Mouse (Mus musculus) hindbrain, postnatal 0 days (tissue): ENCODE data around the gene Myg1. TPM values are rescaled to one million over a fixed set of nuclear protein-coding genes. Genes with fewer than 3 reads are reported as not detected.

ENCODE experiments used
- ATAC-seq: fragments of 200-750 bp; cut with Nextera tagmentation; 2 replicates; pipeline ENCODE4 v1.8.0; 2017; ENCODE audit warnings: mild to moderate bottlenecking, moderate TSS enrichment, moderate library complexity
- DNase-seq: peaks from one replicate; pipeline ENCODE4 v3.0.0-alpha.2; 2015; ENCODE audit warnings: low spot score
- H3K27ac ChIP-seq: fragments of 300-500 bp; sonication (generic); 2 replicates; pipeline ENCODE4 v1.5.1; 2014; ENCODE audit warnings: mild to moderate bottlenecking
- H3K27me3 ChIP-seq: fragments of 300-500 bp; sonication (generic); 2 replicates; pipeline ENCODE4 v1.6.1; 2014; ENCODE audit warnings: low read length, mixed read lengths; ENCODE audit not compliant: insufficient read depth
- H3K36me3 ChIP-seq: fragments of 300-500 bp; sonication (generic); 2 replicates; pipeline ENCODE4 v1.6.1; 2014; ENCODE audit warnings: low read length, mixed read lengths; ENCODE audit not compliant: insufficient read depth
- H3K4me1 ChIP-seq: fragments of 300-500 bp; sonication (generic); 2 replicates; pipeline ENCODE4 v1.6.1; 2014; ENCODE audit warnings: antibody characterized with exemption, low read length, mixed read lengths; ENCODE audit not compliant: insufficient read depth
- H3K4me2 ChIP-seq: fragments of 300-500 bp; sonication (generic); 2 replicates; pipeline ENCODE4 v1.6.1; 2014; ENCODE audit warnings: low read depth, mild to moderate bottlenecking, low read length, moderate library complexity, mixed read lengths
- H3K4me3 ChIP-seq: fragments of 300-500 bp; sonication (generic); 2 replicates; pipeline ENCODE4 v1.5.1; 2014; ENCODE audit warnings: low read length
- H3K9ac ChIP-seq: fragments of 300-500 bp; sonication (generic); replicated peaks from 2 replicates; pipeline ENCODE4 v1.6.1; 2014; ENCODE audit warnings: mild to moderate bottlenecking, low read length, moderate library complexity, mixed read lengths
- H3K9me3 ChIP-seq: fragments of 300-500 bp; sonication (generic); 2 replicates; pipeline ENCODE4 v1.6.1; 2016; ENCODE audit warnings: low read length, mixed read lengths
- CTCF ChIP-seq: IDR thresholded peaks from 2 replicates; pipeline ENCODE4 v1.5.1; 2016; ENCODE audit warnings: antibody characterized with exemption, control low read depth, low read depth
- WGBS: fragments of 180-500 bp; shearing (Covaris S2); extraction: QIAGEN DNeasy Blood & Tissue Kit; methylation state at CpG from one replicate; pipeline ENCODE4 v1.1.7; 2014; 5-methylcytosine and 5-hydroxymethylcytosine counted together
- polyA plus RNA-seq: library from polyadenylated mRNA; unstranded; fragments of >200 nt; fragmentation: Nextera tagmentation; extraction: Ambion mirVana; gene quantifications from 2 replicates; pipeline ENCODE4 v1.2.1, GENCODE M21; 2015
- total RNA-seq: library from RNA; depleted of rRNA; stranded (reverse); fragments of >200 nt; gene quantifications from 2 replicates; pipeline ENCODE4 v1.2.3, GENCODE M21; 2014; rRNA removed

The Myg1 gene
- total RNA-seq (56.5 and 58.0 TPM in 2 replicates), polyA plus RNA-seq (78.8 and 79.8 TPM in 2 replicates)

- Histone ChIP-seq H3K4me1 (peaks cover 14% of the 10 kb centered on the region), H3K36me3 (peaks cover 11% of the 10 kb centered on the region; the same call in 1 of the 2 replicates), H3K27ac (peak within 1 kb of the TSS; percentile 76), H3K4me3 (peak within 1 kb of the TSS; percentile 76), H3K4me2 (peak within 1 kb of the TSS; percentile 87), H3K9me3 (no peaks in the 10 kb centered on the region), H3K9ac (peak within 1 kb of the TSS; percentile 59), H3K27me3 (no peaks in the 10 kb centered on the region)
- WGBS: 0% methylated on average over 30 of the region's 30 CpGs
- peak; percentile 96 for ATAC-seq
- peak; percentile 93 for DNase-seq
- TF ChIP-seq CTCF: no peak
These were observed at the start of gene Myg1 for GRCm38 (mm10) chr15:102331610-102332015. Gene Myg1, plus strand, starts transcription at chr15:102331709.

GRCm38 (mm10) chr15:102282463-102283292, 48.8 kb upstream of the Myg1 start:
- H3K4me3 ChIP-seq: no peak overlapping the region
- DNase-seq: no peak
- peaks cover 8% of the 10 kb centered on the region for H3K4me1 ChIP-seq
- ATAC-seq: no peak
- H3K27me3 ChIP-seq: no peaks in the 10 kb centered on the region
- H3K9me3 ChIP-seq: no peaks in the 10 kb centered on the region
- peaks cover 14% of the 10 kb centered on the region for H3K36me3 ChIP-seq
- TF ChIP-seq CTCF: no peak
- H3K27ac ChIP-seq: no peak overlapping the region
- no peak overlapping the region for H3K9ac ChIP-seq
- WGBS: 87% methylated on average over 8 of the region's 8 CpGs
- H3K4me2 ChIP-seq: no peak overlapping the region

- Histone ChIP-seq H3K9me3 (no peaks in the 10 kb centered on the region), H3K4me1 (peaks cover 8% of the 10 kb centered on the region), H3K4me3 (no peak overlapping the region), H3K4me2 (no peak overlapping the region), H3K9ac (no peak overlapping the region), H3K27ac (no peak overlapping the region), H3K36me3 (peaks cover 14% of the 10 kb centered on the region), H3K27me3 (no peaks in the 10 kb centered on the region)
- ATAC-seq (no peak), DNase-seq (no peak)
- 81% methylated on average over 3 of the region's 3 CpGs for WGBS
- no peak for TF ChIP-seq CTCF
These were observed 47.9 kb upstream of the Myg1 start for GRCm38 (mm10) chr15:102283648-102284047.

- no peak for ATAC-seq
- H3K4me1 ChIP-seq: no peaks in the 10 kb centered on the region
- no peak overlapping the region for H3K4me3 ChIP-seq
- H3K27me3 ChIP-seq: no peaks in the 10 kb centered on the region
- H3K9ac ChIP-seq: no peak overlapping the region
- H3K9me3 ChIP-seq: no peaks in the 10 kb centered on the region
- no peak overlapping the region for H3K27ac ChIP-seq
- DNase-seq: peak; percentile 69
- no peak overlapping the region for H3K4me2 ChIP-seq
- H3K36me3 ChIP-seq: peaks cover 5% of the 10 kb centered on the region; the same call in 1 of the 2 replicates
- TF ChIP-seq CTCF: peak; percentile 62
These were observed 44.1 kb upstream of the Myg1 start for GRCm38 (mm10) chr15:102287395-102287794.

- 6% methylated on average over 25 of the region's 25 CpGs for WGBS
- no peaks in the 10 kb centered on the region for H3K27me3 ChIP-seq
- peak within 1 kb of the TSS; percentile 58 for H3K4me3 ChIP-seq
- no peak for TF ChIP-seq CTCF
- 0 out of 2 replicates have a peak within 1 kb of the TSS, but pooled peaks have one; percentile 37 for H3K27ac ChIP-seq
- peak within 1 kb of the TSS; percentile 95 for H3K4me2 ChIP-seq
- 0 out of 2 replicates have a peak within 1 kb of the TSS, but pooled peaks have one; percentile 43 for H3K9ac ChIP-seq
- no peaks in the 10 kb centered on the region for H3K36me3 ChIP-seq
- no peaks in the 10 kb centered on the region for H3K9me3 ChIP-seq
- peak; percentile 97 for DNase-seq
- H3K4me1 ChIP-seq: peaks cover 4% of the 10 kb centered on the region
- peak; percentile 99 for ATAC-seq
These were observed 35.7 kb upstream of the Myg1 start, which contains the start of gene Espl1 for GRCm38 (mm10) chr15:102295633-102296367. Gene Espl1, plus strand, starts transcription at chr15:102296266.

GRCm38 (mm10) chr15:102296368-102297006, 35.0 kb upstream of the Myg1 start:
- peaks cover 4% of the 10 kb centered on the region for H3K4me1 ChIP-seq
- peak; percentile 49; the same call in 1 of the 2 replicates for ATAC-seq

More at GRCm38 (mm10) chr15:102296368-102297006, 35.0 kb upstream of the Myg1 start:
- Histone ChIP-seq H3K27me3 (no peaks in the 10 kb centered on the region), H3K9ac (0 out of 2 replicates have a peak overlapping the region, but pooled peaks have one; percentile 43), H3K36me3 (no peaks in the 10 kb centered on the region), H3K4me3 (peak overlapping the region; percentile 58), H3K27ac (no peak overlapping the region), H3K9me3 (no peaks in the 10 kb centered on the region), H3K4me2 (peak overlapping the region; percentile 95)
- TF ChIP-seq CTCF: no peak
- WGBS: 5% methylated on average over 24 of the region's 24 CpGs
- no peak for DNase-seq
